Mouse (Mus musculus): ENCODE measurements around the gene Atg4d.

DNA sequence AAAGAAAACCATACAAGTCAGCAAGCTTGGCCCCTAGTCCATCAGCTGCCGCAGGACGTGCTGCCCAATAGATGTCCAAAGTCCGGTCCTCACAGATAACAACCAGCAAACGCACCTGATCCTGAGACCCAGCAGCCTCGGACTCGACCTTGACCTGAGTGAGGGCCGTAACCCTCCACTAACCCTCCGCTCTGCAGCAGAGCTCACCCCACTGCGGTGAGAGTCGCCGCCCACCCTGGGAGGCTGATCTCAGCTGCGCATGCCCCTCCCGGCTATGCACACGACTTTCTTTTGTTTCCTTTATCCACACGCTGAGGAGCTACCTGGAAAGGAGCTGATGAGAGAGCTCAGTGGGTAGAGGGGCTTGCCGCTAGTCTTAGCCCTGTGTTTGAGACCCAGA is 37.8 kb upstream of the Atg4d start:
- no peak for TF ChIP-seq MYOG (IDR thresholded peaks at IDR 0.05; ENCODE audit: control insufficient read depth in 1 of 3, insufficient read depth in 1 of 3, insufficient read length in 2 of 3, low read depth in 2 of 3)
- no peak for TF ChIP-seq POLR2A (IDR thresholded peaks at IDR 0.05; ENCODE audit: insufficient read length, low read depth)
- TF ChIP-seq TCF12 (IDR thresholded peaks at IDR 0.05; ENCODE audit: insufficient read depth, poor library complexity, severe bottlenecking): no peak
- no peak for TF ChIP-seq CEBPB (IDR thresholded peaks at IDR 0.05; ENCODE audit: insufficient read depth, poor library complexity, severe bottlenecking)
- no peak for TF ChIP-seq POLR2AphosphoS2 (IDR thresholded peaks at IDR 0.05; ENCODE audit: insufficient read length, low read depth)
- no peak for TF ChIP-seq E2F4 (IDR thresholded peaks at IDR 0.05; ENCODE audit: insufficient read depth)
- no peak for TF ChIP-seq MAX (IDR thresholded peaks at IDR 0.05; ENCODE audit: low read depth)
- TF ChIP-seq USF1 (IDR thresholded peaks at IDR 0.05; ENCODE audit: low read depth): no peak
- no peak for TF ChIP-seq TCF3 (IDR thresholded peaks at IDR 0.05; ENCODE audit: insufficient read length, low read depth)
- no peak for TF ChIP-seq MYOD1 (IDR thresholded peaks at IDR 0.05; ENCODE audit: control insufficient read depth in 1 of 3, insufficient read length in 2 of 3, low read depth in 2 of 3)
- no peak for TF ChIP-seq SRF (IDR thresholded peaks at IDR 0.05; ENCODE audit: control insufficient read depth, insufficient read length, low read depth)
- TF ChIP-seq REST (IDR thresholded peaks at IDR 0.05; ENCODE audit: insufficient read depth, insufficient read length): no peak

Data from myocyte (in vitro differentiated cells).